Mouse (Mus musculus): ENCODE measurements around the gene Ltbp2.

GRCm38 (mm10) chr12:84924324-84924723 lies 48.0 kb upstream of the Ltbp2 start:
- no peak for TF ChIP-seq CTCF (IDR thresholded peaks at IDR 0.05; ENCODE audit: insufficient read depth, low read length)
- no peak for TF ChIP-seq POLR2A (IDR thresholded peaks at IDR 0.05; ENCODE audit: borderline replicate concordance, extremely low read depth, low read depth, low read length)

All from lung, adult 2 months (tissue).